Mouse (Mus musculus): Measurements from ENCODE around the gene Olfr1414.
"Not testable (repeated sequence)": the region's sequence is repeated elsewhere in the genome, so short reads cannot be mapped to it uniquely, and the experiment has no call there.

The Olfr1414 gene

DNA sequence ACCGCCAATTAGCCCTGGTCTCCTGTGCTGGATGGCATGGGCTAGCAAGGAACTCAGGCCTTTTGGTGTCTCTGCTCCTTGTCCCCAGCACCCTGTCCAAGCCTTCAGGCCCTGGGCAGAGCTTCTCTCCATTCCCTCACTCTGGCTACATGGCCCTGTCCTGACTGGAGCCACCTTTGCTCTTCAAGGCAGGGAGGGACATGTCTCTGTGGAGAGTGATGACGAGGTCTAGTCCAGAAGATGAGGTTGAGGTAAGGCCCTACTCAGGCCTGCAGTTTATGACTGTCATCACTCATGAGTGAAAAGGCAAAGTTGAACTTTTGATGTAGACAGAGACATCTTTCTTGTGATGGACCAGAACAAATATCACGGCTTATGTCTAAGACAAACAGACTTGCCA, at the start of gene Olfr1414:
Gene Olfr1414 (minus strand): TSS at position 101 of the 400 bp plus-strand sequence.
- in situ Hi-C loops (cut with MboI), result no loop called here

DNA sequence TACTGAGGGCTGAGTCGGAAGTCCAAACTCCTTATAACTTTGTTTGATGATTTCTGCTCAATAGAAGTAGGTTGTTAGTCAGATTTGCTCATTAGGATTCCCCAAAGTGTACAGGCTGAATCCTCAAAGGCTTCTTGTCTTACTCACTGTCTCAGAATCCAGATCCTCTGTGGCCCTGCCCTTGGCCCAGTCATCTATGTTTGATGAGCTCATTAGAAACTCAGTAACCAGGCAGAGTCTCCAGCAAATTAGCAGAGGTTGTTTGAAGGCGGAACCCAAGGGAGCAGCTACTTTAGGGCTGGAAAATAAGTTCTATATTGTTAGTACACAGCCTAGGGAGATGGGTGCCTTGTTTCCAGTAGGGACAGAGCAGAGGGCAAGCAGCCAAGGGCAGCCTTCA, 27.5 kb upstream of the Olfr1414 start:
- in situ Hi-C loops (cut with MboI), result no loop called here

DNA sequence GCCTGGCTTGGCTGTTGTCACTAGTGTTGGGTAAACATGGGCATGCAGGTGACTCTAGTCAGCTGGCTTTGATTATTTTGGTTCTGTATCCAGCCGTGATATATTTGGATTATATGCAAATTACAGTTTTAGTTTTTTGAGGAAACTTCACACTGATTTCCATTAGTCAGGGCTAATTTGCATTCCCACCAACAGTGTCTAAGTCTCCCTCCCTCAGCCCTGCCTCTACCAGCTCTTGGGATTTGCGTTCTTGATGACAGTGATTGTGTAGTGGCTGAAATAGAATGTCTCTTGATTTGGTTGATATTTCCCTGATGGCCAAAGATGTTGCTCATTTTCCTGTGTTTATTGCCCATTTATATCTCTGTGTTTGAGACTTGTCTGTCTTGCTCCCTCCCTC, 20.6 kb upstream of the Olfr1414 start:
- in situ Hi-C loops (cut with MboI), result no loop called here

DNA sequence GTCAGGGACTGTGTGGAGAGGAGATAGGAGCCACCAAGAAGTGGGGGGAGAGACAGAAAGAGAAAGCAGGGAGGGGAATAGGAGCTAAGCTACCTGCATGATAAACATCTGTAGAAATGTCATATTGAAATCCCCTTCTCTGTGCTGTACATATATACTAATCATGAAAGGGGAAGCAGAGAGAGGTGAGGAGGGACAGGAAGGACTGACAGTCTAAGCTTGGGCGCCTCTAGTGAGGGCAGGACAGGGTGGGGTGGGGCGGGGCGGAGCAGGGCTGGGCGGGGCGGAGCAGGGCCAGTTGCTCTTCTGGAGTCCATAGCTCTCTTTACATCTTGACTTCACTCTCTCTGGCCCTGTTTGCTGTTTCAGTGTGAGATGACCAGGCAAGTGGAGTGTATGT, 18.5 kb upstream of the Olfr1414 start:
- in situ Hi-C loops (cut with MboI), result no loop called here

DNA sequence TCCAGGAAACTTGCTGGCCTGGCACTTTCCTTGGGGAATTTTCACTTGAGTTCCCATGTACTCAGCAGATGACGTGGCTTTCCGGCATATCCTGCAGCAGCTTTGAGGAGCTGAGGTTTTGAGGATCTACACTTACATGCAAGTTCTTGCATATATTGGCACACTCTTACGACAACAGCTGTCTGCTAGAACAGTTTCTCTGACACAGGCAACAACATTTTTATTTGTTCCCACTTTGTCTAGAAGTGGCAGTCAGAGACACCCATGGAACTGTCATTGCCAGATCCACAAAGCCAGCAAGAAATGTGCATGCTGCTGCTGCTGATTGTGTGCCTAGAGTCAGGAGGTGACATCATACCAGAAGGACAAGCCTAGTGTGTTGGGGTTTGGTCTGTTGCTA, 5.3 kb upstream of the Olfr1414 start:
- in situ Hi-C loops (cut with MboI), result no loop called here

DNA sequence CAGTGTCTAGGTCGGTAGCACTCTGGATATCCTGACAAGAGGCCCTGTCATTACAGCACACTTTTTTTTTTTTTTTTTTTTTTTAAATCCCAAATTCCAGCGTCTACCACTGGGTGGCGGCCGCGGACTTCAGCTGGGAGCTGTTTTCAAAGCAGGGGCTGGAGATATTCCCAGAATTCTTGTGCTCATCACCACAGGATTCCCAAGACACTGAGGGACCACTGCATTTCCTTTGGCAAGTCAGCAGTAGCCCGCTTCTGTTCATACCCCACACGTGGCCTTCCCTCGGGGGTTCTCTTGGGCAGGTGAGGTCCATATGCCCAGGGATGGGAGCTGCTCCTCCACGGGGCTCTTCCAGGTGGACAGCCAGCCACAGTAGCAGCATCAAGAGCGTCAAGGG, 2.9 kb upstream of the Olfr1414 start:
- in situ Hi-C loops (cut with MboI), result no loop called here

DNA sequence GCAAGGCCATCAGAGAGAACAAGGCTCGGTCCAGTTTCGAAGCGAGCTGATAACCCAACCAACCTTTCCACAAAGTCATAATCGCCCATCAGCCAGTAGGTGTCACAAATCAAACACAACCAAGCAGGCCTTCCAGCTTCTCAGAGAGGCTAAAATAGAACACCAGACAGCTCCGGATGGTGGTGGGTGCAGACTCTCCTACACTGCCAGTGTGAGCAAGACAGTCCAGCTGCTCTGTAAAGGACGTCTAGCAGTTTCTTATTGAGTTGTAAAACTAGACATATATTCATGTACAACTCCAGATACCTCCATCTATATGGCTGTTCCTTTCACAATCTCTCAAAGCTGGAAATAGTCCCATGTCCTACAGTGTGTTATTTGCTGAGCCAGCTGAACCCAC, 585 bp upstream of the Olfr1414 start:
- in situ Hi-C loops (cut with MboI), result no loop called here

DNA sequence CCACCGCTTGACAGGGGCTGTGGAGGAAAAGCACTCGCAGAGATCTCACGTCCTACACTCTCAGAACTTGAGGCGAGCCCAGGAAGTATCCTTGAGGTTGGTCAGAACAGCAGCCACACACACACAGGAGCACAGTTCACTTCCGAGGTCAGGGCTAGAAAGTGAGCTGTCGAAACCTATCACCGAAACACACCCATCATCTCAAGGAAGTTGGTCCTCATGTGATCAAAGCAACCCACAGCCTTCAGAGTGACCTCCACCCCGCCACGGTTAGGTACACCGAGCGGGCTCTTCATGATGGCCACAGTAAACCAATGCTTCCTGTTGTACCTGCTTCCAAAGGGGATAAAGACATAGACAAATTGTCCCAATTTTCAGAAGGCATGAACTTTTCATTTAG, 3.1 kb downstream of the Olfr1414 start:
- in situ Hi-C loops (cut with MboI), result no loop called here

DNA sequence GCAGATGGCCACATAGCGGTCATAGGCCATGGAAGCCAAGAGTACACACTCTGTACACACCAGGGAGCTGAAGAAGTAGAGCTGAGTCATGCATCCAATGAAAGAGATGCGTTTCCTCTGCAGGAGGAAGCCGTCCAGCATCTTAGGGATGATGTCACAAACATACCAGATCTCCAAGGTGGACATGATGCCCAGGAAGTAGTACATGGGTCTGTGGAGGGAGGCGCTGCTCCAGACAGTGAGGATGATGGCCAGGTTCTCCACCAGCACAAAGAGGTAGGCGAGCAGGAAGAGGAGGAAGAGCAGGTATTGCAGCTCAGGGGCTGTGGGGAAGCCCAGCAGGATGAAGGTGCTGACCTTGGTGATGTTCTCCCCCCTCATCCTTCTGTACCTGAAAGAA, 6.8 kb downstream of the Olfr1414 start:
- in situ Hi-C loops (cut with MboI), result not testable (repeated sequence)

DNA sequence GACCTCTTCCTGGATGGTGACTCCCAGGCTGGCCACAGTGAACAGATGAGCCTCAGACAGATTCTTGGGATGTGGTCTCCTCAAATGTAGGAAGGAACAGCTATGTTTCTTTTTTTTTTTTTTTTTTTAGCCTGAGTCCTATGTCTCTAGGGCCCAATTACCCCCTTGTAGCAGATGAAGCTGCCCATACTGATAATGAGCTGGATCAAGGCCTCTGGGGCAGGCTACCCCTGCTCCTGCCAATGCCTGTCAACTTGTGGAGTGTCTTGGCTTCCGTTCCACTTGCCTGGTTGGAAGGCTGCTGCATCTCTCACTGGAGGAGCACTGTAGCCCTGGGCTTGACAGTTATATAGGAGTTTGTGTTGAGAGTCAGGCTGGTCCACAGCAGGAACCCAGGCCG, 22.5 kb downstream of the Olfr1414 start, which contains the start of gene Olfr1415:
Gene Olfr1415 (minus strand): TSS at position 101 of the 400 bp plus-strand sequence.
- in situ Hi-C loops (cut with MboI), result no loop called here

DNA sequence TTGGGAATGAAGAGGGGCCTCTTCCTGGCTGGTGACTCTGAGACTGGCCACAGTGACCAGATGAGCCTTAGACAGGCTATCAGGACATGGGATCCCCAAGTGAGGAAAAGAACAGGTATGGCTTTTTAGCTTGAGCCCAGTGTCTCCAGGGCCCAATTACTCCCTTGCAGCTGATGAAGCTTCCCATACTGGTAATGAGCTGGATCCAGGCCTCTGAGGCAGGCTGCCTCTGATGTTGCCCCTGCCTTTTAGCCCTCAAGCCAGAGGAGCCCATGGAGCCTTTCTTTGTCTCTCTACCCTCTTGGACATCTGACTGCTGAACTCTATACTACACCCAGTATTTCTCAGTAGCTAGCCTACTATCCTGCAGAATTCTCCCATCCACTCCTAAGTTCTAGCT, 33.4 kb downstream of the Olfr1414 start, which contains the start of gene Olfr1416:
Gene Olfr1416 (minus strand): TSS at position 101 of the 400 bp plus-strand sequence.
- in situ Hi-C loops (cut with MboI), result no loop called here

DNA sequence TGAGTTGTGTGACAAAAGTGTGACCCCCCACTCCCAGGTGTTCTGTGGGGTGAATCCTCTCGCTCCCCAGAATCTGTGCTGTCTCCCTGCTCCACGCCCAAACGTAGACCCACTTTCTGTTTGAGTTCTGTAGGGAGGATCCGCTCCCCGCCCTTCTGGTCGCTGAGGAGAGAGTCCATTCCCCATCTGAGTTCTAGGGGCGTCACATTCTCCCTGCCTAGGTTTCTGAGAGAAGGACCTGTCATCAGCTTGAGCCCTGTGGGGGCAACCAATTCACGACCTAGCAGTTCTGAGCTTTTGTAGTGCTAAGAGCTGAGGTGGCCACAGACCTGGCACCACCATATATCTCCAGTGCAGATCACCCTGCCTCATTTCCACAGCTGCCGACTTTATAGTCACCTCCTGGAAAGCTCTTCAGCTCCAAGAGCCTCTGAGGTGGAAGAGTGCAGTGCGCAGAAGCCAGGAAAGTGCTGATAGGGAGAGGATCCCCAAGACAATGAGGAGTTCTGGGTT, 44.3 kb downstream of the Olfr1414 start:
- in situ Hi-C loops (cut with MboI), result loop anchor here (10.0 to 25.0 kb wide), 4 partner anchors 171 to 1862 kb away; partner anchors contain the start of genes Asb1, Capn10, Cops8 and Cops9

DNA sequence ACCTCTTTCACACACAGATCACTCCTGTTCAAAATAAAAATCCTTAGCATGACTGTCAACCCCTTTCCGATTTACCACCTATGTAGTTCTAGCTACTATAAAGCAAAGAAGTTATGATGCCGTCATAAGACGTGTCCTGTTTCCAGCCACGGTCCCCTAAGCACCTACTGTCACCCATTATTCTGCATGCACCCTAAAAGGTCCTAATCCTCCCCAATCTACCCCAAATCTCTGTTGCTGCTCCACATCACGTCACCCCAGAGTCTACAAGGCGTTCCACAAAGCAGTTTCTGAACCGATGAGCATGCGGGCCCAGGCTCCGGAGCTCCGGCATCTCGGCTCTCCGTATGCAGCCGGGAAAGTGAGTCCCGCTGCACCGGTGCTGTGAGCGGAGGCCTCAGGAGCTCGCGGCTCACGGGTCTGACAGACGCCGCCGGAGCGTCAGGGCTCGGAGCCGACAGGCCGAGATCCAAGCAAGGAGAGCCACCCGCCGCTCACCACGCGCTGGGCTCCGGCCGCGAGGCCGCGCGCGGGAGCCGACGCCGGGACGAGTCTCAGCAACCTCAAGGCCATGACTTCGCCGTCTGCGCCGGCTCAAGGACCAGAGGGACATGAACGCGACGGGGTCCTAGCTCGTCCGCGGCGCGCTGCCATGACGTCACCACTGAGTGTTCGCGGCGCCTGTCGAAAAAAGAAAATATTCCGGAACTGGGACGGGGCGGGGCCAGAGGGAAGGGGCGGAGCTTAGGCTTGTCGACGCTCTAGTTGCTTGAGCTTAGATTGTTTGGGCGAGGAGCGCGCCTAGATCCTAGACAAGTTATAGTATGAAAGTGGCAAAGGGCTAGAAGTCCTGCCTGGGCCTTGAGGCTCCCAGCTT, 45.1 kb downstream of the Olfr1414 start, which contains the start of gene Ndufa10:
Gene Ndufa10 (minus strand): TSS at position 696 of the 877 bp plus-strand sequence.
- in situ Hi-C loops (cut with MboI), result loop anchor here (10.0 to 25.0 kb wide), 4 partner anchors 171 to 1861 kb away; partner anchors contain the start of genes Asb1, Capn10, Cops8 and Cops9

DNA sequence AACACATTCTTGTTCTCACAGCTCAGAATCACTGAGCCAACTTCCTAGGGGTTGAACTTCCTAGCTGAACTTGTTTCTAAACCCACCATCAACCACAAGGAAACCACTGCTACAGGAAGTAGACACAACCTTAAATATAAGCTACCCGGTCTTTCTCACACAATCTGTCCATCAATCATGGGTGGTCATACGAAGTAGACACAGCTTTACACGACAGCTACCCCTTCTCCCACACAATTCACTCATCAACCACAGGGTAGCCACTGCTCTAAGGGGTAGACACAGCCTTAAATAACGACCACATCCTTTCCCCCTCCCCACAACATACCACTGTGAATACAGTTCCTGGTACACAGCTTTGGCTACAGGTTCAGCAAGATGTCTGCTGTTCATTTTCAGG, 49.6 kb downstream of the Olfr1414 start:
- in situ Hi-C loops (cut with MboI), result loop anchor here (25.0 kb wide), 2 partner anchors 932 to 1857 kb away; partner anchors contain the start of genes Asb1 and Cops8

DNA sequence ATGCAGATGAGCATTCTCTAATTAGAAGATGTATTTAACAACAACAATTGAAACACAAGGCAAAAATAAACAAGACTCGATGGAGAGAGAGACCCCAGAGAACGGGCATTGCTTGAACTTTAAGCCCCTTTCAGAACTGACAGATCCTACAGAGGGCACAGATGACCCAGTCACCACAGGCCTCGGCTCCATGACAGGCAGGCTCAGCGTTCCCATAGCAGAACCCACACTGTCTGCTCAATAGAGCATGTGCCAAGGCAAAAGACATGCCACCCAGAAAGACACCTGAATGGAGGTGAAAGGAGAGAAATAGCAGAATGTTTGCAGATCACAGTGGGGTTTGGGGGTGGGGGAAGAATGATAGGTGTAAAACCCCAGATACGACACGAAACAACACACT, 60.0 kb downstream of the Olfr1414 start:
- in situ Hi-C loops (cut with MboI), result loop anchor here (25.0 kb wide), 2 partner anchors 921 to 1846 kb away; partner anchors contain the start of genes Asb1 and Cops8

DNA sequence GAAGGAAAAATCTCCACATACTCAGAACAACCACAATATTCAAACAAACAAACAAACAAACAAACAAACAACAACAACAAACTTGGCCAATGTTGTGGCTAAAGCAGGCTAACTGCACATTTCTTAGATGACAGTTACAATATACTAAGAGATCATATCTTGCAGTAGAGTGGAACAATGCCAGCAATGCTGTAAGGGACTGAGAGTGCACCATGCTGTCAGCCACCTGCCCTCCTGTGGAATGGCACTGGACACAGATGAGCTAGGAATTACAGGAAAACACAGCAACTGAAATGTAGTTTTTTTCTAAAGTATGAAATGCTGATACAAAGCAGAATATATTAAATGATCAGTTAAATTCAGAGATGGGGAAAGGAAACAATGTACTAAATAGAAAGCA, 60.7 kb downstream of the Olfr1414 start:
- in situ Hi-C loops (cut with MboI), result loop anchor here (25.0 kb wide), 2 partner anchors 920 to 1845 kb away; partner anchors contain the start of genes Asb1 and Cops8
